Mouse (Mus musculus) CD4-positive, CD25-positive, alpha-beta regulatory T cell, adult 9 weeks (primary cell): Measurements from ENCODE around the gene Car14. TPM values are rescaled to one million over a fixed set of nuclear protein-coding genes. Genes with fewer than 3 reads are reported as not detected.

Source experiments
- polyA plus RNA-seq: library from polyadenylated mRNA; unstranded; fragments of 100-300 nt; shearing (Covaris generic); gene quantifications from one replicate; pipeline ENCODE4 v1.2.1, GENCODE M21; 2017

The Car14 gene
- polyA plus RNA-seq: not detected

DNA sequence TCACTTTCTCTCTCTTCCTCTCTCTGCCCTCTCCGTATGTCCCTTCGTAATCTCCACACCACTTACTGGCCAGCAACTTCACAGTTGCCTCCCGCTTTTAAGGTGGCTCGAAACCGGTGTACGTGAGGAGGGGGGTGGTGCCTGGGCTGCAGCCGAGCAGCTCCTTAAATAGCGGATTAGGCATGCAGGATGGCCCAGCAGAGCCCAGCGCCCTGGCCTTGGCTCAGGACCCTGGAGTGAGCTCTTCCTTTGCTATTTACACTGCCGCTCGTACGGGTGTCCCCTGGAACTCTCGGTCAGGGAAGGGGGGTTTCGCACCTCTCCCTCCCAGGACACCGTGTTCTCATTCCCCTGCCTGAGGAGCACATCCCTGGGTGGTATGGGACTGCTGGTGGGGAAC lies at the start of gene Car14:
Gene Car14, minus strand, starts transcription at position 124 of the 400 bp plus-strand sequence.

DNA sequence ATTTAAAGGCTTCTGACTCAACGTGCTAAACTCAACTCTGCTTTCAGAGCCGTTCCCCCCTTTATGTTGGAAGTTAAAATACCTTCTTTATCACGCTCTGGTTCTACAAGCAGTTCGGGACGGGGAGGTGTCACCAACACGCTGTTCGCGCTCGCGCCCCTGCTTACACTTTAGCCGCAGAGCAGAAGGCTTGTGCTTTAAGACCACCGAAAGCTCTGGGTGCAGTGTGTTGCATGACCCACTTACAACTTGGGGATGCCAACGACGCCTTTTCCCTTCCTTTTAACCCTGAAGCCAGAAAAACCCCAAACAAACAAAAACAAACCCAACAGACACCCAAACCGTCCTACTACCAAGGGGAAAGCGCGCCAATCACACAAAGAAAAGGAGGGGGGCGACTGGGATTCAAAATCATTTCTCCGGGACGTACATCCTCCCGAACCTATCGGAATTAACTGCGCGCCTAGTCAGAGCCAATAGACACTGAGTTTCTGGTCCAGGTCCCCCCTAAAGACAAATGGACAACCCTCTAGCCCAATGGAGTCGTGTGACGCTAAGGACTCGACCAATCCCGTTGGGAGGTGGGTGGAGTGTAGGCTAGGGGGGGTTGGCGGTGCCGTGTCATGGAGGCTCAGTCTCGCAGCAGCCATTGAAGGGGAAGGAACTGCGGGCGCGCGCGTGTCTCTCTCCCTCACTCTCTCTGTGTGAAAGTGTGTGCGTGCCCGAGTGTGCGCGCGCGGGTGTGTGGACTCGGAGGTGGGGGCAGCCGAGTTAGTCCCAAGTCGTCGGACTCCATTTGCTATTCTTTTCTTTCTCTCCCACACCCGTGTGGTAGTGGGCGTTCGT lies 24.4 kb upstream of the Car14 start, which contains the start of gene Anp32e:
Gene Anp32e, plus strand, starts transcription at position 589 of the 846 bp plus-strand sequence.

DNA sequence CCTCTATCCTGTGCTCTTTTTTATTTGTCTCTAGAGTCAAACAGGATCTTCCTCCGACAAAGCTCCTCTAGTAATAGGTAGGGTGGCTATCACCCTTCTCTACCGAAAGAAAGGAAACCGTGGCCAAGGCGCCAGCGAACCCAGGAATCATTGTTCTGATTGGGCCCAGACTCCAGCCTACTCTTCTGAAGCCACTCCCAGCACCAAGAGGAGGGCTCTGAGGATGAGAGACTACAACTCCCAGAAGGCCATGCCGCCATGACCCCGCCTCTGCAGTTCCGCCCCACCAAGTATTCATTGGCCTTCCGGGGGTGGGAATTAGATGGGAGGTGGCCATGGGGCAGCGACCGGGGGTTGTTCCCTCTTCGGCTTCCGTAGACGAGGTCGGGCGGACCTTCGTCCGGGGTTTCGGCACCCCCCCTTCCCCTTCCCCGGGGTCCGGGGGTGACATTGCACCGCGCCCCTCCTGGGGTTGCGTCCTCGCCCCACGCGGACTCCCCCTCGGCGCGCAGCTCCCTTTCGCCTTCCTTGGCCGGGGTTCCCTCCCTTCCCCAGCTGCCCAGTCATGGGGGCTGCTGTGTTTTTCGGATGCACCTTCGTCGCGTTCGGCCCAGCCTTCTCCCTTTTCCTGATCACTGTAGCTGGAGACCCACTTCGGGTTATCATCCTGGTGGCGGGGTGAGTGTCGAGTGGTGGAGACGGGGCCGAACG lies 10.7 kb downstream of the Car14 start, which contains the start of gene Aph1a:
Gene Aph1a, plus strand, starts transcription at position 364 of the 711 bp plus-strand sequence.

DNA sequence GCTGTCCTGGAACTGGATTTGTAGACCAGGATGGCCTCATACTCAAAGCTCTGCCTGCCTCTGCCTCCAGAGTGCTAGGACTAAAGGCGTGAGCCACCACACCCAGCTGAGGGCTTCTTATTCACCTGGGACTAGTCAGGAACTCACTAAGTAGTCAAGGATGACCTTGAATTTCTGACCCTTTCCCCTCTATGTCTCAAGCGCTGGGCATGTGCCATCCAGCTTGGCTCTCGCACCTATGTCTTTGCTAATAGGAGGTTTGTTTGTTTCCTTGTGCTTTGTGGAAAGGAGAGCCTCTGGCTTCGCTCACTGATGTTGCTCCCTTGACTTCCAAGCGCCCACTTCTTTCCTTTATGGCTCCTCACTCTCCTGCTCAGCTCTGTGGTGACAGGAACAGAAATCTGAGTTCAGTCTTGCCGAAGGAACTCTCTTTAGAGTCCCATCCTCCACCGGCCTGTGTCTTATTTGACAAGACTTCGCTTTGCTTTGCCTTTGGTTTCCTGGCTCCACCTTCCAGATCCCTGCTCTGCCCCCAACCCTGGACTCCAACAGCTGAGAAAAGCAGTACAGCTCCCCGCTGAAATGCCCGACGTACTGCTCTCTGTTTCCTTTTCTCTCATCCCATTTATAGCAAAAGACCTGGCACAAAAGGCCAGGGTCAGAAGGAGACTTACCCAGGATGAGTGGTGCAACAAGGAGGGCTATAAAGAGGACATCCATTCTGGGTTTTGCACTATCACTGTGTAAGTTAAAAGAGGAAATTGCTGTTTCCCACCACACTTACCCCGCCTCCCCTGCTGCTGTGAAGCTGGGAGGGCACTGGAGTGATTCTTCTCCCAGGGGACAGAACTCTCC lies 13.1 kb downstream of the Car14 start, which contains the start of gene BC028528:
Gene BC028528, minus strand, starts transcription at position 795 of the 855 bp plus-strand sequence.

DNA sequence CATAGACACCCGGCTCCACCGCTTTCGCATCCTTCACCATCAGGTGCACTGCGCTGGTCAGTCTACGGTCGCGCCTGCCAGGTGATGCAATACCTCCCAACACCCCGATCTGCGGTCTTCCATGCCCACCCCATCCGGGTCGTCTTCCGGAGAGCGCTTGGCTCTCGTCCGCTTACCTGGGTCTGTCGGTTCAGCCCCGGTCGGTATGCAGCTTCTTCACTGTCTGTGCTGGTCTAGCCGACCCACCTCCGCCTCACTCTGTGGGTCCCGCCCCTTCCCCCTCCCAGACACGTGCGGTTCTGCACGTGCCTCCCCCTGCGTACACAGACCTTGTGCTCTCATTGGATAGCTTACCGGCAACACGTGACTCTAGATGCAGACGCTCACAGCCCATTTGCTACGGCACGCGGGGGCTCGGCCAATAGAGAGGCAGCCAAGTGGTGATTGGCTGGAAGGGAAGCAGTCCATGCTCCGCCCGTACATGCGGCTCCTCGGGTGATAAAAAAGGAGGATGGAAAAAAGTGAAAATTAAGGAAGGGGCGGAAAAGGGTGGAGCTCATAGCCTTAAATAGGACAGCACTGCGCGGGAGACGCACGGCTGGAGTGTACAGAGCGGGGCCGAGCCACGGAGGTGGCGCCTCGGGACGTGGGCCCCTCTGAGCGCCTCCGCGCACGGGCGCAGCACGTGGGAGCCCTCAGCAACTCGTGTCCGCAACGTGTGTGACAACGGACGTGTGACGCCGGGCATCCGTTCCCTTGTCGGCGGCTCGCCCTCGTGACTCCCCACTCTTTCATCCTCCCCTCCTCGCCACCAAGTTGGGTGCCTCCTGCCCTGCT lies 22.3 kb downstream of the Car14 start, which contains the start of gene Ciart:
Gene Ciart, minus strand, starts transcription at position 273 of the 837 bp plus-strand sequence.

DNA sequence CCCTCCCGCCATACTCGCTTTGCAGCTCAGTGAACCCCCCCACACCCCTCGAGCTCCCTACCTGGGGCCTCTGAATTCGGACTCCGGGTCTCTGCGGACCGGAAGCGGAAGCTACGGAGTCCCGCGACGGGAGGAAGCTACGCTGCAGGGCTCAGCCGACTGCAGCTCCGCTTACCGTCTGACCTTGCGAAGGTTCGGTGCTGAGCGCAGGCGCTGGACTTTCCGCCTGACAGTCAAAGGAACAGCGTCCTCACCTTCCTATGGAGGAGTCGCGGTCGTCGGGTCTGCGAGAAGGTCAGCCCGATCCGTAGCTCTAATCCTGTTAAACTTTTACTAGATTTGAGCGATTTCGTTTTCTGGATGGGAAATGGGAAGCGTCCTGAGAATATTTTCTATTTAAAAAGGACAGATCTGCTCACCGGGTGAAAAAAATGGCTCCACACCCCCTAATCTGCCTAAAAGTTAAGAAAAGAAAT lies 33.1 kb downstream of the Car14 start, which contains the start of gene Mrps21:
Gene Mrps21, minus strand, starts transcription at position 128 of the 476 bp plus-strand sequence.

DNA sequence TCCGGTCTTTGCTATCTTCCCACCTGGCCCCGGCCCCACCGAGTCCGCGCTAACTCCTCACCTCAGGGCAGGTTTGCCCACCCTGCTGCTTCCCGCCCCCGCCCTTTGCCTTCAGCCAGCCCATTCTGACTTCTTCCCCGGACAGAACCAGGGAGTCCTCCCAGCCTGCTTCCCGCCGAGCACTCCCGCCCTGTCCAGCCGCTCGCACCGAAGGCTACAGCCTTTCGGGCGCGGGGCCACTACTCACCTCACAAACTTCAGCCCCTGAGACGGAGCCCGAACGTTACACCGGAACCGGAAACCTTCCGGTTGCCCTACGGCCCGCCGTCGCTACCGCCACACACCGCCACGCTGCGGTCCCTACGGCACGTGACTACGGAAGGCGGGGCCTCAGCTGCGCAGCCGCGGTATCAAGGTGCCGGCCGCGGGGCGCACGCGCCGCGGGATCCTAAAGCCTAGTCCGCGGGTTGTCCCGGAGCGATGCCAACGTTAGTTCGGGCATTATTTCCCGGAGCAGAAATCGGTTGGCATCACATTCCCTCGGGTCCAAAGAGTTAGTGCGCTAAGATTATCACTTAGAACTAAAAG lies 48.9 kb downstream of the Car14 start, which contains the start of gene Prpf3:
Gene Prpf3, minus strand, starts transcription at position 384 of the 588 bp plus-strand sequence.

Other genes starting within 250 kb of the Car14 start
- gene Mcl1, start 245.9 kb downstream of the Car14 start, polyA plus RNA-seq: 42.6 TPM
- gene Adamtsl4, start 216.8 kb downstream of the Car14 start, polyA plus RNA-seq: 10.5 TPM
- 235 TPM for gene Ecm1, start 165.1 kb downstream of the Car14 start, polyA plus RNA-seq
- gene Tars2, start 144.5 kb downstream of the Car14 start, polyA plus RNA-seq: 88.7 TPM
- 16.8 TPM for gene Rprd2, start 85.8 kb downstream of the Car14 start, polyA plus RNA-seq
- 77.5 TPM for gene Prpf3, start 48.8 kb downstream of the Car14 start, polyA plus RNA-seq
- 281 TPM for gene Mrps21, start 33.2 kb downstream of the Car14 start, polyA plus RNA-seq
- 8.2 TPM for gene Ciart, start 22.4 kb downstream of the Car14 start, polyA plus RNA-seq
- 0.67 TPM for gene BC028528, start 12.7 kb downstream of the Car14 start, polyA plus RNA-seq
- gene Aph1a, start 10.7 kb downstream of the Car14 start, polyA plus RNA-seq: 61.7 TPM
- 233 TPM for gene Anp32e, start 24.6 kb upstream of the Car14 start, polyA plus RNA-seq
- 7.7 TPM for gene Plekho1, start 91.3 kb upstream of the Car14 start, polyA plus RNA-seq
- 33.7 TPM for gene Vps45, start 153.8 kb upstream of the Car14 start, polyA plus RNA-seq
- 21.2 TPM for gene Otud7b, start 199.8 kb upstream of the Car14 start, polyA plus RNA-seq